Mouse (Mus musculus) ES-Bruce4 (cell line): ENCODE results near the gene Kcns3. TPM values are rescaled to one million over a fixed set of nuclear protein-coding genes. Genes with fewer than 3 reads are reported as not detected.

Experiments
- H3K27ac ChIP-seq: 2 replicates; pipeline ENCODE4 v1.5.1; 2012; ENCODE audit warnings: low read length, inconsistent platforms; ENCODE audit not compliant: insufficient read depth
- H3K27me3 ChIP-seq: 2 replicates; pipeline ENCODE4 v1.6.1; 2012; ENCODE audit warnings: mild to moderate bottlenecking, low read length, inconsistent platforms; ENCODE audit not compliant: control insufficient read depth, poor library complexity, insufficient read depth, severe bottlenecking
- H3K36me3 ChIP-seq: 2 replicates; pipeline ENCODE4 v1.6.1; 2012; ENCODE audit warnings: inconsistent platforms, mild to moderate bottlenecking, low read length, moderate library complexity; ENCODE audit not compliant: control insufficient read depth, poor library complexity, insufficient read depth, severe bottlenecking
- H3K4me1 ChIP-seq: one replicate; pipeline ENCODE4 v1.8.1; 2011; ENCODE audit warnings: low read length; ENCODE audit not compliant: control insufficient read depth, insufficient read depth
- H3K4me3 ChIP-seq: 2 replicates; pipeline ENCODE4 v1.5.1; 2011; ENCODE audit warnings: low read depth, mild to moderate bottlenecking, low read length
- H3K9ac ChIP-seq: 2 replicates; pipeline ENCODE4 v1.6.1; 2012; ENCODE audit warnings: low read depth, mild to moderate bottlenecking, inconsistent platforms; ENCODE audit not compliant: poor library complexity, severe bottlenecking
- H3K9me3 ChIP-seq: replicated peaks from 2 replicates; pipeline ENCODE4 v1.6.1; 2012; ENCODE audit warnings: mild to moderate bottlenecking, low read length, inconsistent platforms; ENCODE audit not compliant: control insufficient read depth, poor library complexity, insufficient read depth, severe bottlenecking
- CTCF ChIP-seq: IDR thresholded peaks from one replicate; pipeline ENCODE4 v1.8.1; 2011; ENCODE audit warnings: low read depth, low read length
- EP300 ChIP-seq: IDR thresholded peaks from 2 replicates; pipeline ENCODE4 v1.6.1; 2011; ENCODE audit warnings: low read depth, low read length; ENCODE audit not compliant: insufficient read depth
- POLR2A ChIP-seq: IDR thresholded peaks from one replicate; pipeline ENCODE4 v1.8.1; 2011; ENCODE audit warnings: low read length; ENCODE audit not compliant: insufficient read depth
- polyA plus RNA-seq: library from polyadenylated mRNA; stranded (reverse); fragments of >200 nt; gene quantifications from 2 replicates; pipeline ENCODE4 v1.2.4, GENCODE M21; 2011; ENCODE audit warnings: low read depth; ENCODE audit not compliant: missing spikeins, insufficient read depth, insufficient read length

Gene Kcns3
- polyA plus RNA-seq, 1 experiment = 1.6 TPM

DNA sequence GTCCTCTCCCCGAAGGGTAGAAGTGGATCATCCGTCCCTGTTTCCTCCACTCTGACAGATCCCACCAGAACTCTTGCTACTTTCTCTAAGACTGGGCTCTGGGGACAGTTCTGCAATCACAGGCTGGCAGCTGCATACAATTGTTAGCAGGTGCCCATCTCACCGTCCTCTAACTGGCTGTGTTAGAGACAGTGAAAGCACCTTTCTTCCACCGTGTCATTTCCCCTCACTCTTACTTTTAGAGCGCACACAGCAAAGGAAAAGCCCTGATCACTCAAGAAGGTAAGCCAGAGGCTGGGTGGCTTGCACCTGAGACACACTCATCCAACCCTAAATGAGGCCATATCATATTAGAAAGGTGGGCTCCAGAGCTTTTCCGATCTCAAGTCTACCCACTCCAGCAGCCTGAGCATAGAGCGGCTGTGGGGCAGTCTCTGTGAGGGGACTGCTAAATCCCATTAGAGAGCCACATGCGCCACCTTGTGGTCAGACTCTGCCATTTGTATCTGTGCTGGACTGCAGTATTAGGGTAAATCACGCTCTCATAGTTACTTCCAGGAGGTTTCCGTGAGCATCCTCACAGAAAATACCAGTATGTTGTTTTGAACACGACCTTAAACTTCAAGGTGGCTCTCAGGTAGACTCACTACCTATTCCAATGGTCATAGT lies 27.8 kb upstream of the Kcns3 start:
- H3K9me3 ChIP-seq = no peaks in the 10 kb centered on the region
- no peaks in the 10 kb centered on the region for H3K4me1 ChIP-seq
- H3K9ac ChIP-seq = no peak overlapping the region
- no peak overlapping the region for H3K4me3 ChIP-seq
- TF ChIP-seq EP300 (no peak), CTCF (peak; percentile 72), POLR2A (no peak)
- H3K36me3 ChIP-seq = no peaks in the 10 kb centered on the region
- H3K27ac ChIP-seq = no peak overlapping the region
- H3K27me3 ChIP-seq = no peaks in the 10 kb centered on the region

- Histone ChIP-seq H3K9ac (no peak overlapping the region), H3K9me3 (no peaks in the 10 kb centered on the region), H3K4me1 (no peaks in the 10 kb centered on the region), H3K4me3 (no peak overlapping the region), H3K27ac (no peak overlapping the region), H3K36me3 (no peaks in the 10 kb centered on the region), H3K27me3 (no peaks in the 10 kb centered on the region)
- TF ChIP-seq EP300 (no peak), POLR2A (no peak), CTCF (no peak)
Measured at GRCm38 (mm10) chr12:11177408-11178394, 26.8 kb upstream of the Kcns3 start.

DNA sequence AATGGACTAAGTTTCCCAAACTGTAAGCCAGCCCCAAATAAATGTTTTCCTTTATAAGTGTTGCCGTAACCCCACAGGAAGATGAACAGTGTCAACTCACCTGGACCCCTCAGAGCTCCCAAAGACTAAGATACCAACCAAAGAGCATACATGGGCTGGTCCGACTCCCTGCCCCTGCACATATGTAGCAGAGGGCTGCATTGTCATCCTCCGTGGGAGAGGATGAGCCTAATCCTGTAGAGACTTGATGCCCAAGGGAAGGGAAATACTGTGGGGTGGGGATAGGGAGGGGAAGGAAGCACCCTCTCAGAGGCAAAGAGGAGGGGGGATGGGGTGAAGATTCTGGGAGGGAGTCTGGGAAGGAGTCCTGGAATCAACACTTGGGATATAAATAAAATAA lies 7.8 kb upstream of the Kcns3 start:
- H3K36me3 ChIP-seq = no peaks in the 10 kb centered on the region
- H3K9ac ChIP-seq = no peak overlapping the region
- no peak overlapping the region for H3K27ac ChIP-seq
- no peaks in the 10 kb centered on the region for H3K9me3 ChIP-seq
- no peaks in the 10 kb centered on the region for H3K27me3 ChIP-seq
- H3K4me1 ChIP-seq = no peaks in the 10 kb centered on the region
- TF ChIP-seq POLR2A = no peak
- TF ChIP-seq EP300 = no peak
- no peak overlapping the region for H3K4me3 ChIP-seq

DNA sequence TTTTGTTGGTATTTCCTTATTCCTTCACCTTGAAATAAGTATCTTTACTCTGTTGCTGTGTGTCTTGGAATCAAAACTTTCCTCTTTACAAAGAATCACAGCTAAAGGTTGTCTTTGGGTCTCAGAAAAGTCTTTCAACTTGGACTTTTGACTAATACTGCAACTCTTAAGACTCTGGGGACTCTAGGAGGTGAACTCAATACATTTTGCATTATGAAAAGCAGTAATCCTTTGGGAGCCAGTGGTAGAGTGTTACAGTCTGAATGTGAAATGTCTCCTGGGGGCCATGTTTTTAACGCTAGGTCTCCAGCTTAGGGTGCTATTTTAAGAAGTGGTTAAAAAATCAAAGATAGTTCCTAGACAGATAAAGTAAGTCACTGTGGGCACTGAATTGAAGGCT lies 4.3 kb upstream of the Kcns3 start:
- TF ChIP-seq CTCF (no peak), POLR2A (no peak), EP300 (no peak)
- H3K4me1 ChIP-seq = no peaks in the 10 kb centered on the region
- H3K9ac ChIP-seq = no peak overlapping the region
- no peaks in the 10 kb centered on the region for H3K36me3 ChIP-seq
- no peak overlapping the region for H3K4me3 ChIP-seq
- H3K27me3 ChIP-seq = peaks cover 5% of the 10 kb centered on the region; the same call in 1 of the 2 replicates
- no peaks in the 10 kb centered on the region for H3K9me3 ChIP-seq
- no peak overlapping the region for H3K27ac ChIP-seq

DNA sequence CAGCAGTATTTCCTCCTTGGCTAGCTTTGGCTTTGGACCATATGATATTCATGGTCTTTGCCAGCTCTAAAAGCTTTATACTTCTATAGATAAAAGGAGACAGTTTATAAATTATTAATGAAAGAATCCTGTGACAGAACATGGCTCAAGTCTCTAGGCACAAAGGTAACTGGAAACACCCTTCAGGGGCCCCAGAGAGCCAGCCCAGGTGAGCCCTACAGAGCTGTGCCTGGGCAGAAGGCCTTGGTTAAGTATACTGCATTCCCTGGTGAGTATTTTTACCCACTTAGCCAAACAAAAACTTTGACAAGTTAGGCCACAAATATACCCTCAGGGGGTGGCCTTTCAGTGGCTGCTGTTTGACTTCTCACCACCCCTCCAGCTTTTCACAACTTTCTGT lies 2.7 kb upstream of the Kcns3 start:
- Histone ChIP-seq H3K27ac (no peak overlapping the region), H3K36me3 (no peaks in the 10 kb centered on the region), H3K27me3 (peaks cover 5% of the 10 kb centered on the region; the same call in 1 of the 2 replicates), H3K9ac (no peak overlapping the region), H3K4me1 (no peaks in the 10 kb centered on the region), H3K9me3 (no peaks in the 10 kb centered on the region), H3K4me3 (no peak overlapping the region)
- no peak for TF ChIP-seq EP300
- TF ChIP-seq POLR2A = no peak
- no peak for TF ChIP-seq CTCF

GRCm38 (mm10) chr12:11150192-11150935 lies 492 bp downstream of the Kcns3 start:
- H3K4me3 ChIP-seq = peak overlapping the region; percentile 90
- H3K27ac ChIP-seq = no peak overlapping the region
- H3K36me3 ChIP-seq = no peaks in the 10 kb centered on the region
- H3K9me3 ChIP-seq = no peaks in the 10 kb centered on the region
- peak overlapping the region; percentile 63 for H3K9ac ChIP-seq
- no peaks in the 10 kb centered on the region for H3K4me1 ChIP-seq
- 0 out of 2 replicates have a peak, but pooled peaks have one; percentile 6 for TF ChIP-seq EP300
- no peak for TF ChIP-seq CTCF
- H3K27me3 ChIP-seq = peaks cover 5% of the 10 kb centered on the region; the same call in 1 of the 2 replicates
